Mouse (Mus musculus): ENCODE measurements around the gene Htt. TPM values are rescaled to one million over a fixed set of nuclear protein-coding genes. Genes with fewer than 3 reads are reported as not detected.

Gene Htt
- polyA plus RNA-seq, 1 experiment from 2014 or later: 13.2 TPM

DNA sequence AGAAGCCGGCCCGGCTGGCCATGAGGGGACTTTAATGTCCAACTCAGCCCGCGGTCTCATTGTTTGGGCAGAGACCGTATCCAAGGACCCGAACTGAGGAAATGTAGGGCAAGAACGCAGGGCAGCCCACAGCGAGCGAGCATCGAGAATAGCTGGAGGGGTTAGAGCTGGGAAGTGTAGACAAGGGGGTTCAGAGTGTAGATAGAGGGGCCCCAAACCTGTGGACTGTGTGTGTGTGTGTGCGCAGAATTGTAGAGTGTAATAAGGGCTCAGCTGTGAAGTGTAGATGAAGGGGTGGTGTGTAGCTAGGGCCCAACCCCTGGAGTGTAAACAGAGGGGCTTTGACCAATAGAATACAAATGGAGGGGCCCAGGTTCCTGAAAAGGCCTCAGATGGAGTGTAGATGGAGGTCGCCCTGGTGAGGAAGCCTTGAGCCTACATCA lies 188.2 kb downstream of the Htt start:
- Histone ChIP-seq H3K27ac (replicated peaks) (peak overlapping the region; percentile 99), H3K4me3 (peak overlapping the region; percentile 88), H3K4me1 (peaks cover 63% of the 10 kb centered on the region), H3K9me3 (replicated peaks) (peaks cover 12% of the 10 kb centered on the region; the same call in 1 of the 2 replicates), H3K36me3 (peaks cover 33% of the 10 kb centered on the region), H3K27me3 (ENCODE audit: low read depth, poor library complexity, severe bottlenecking) (no peaks in the 10 kb centered on the region)
- WGBS: 1% methylated on average over 12 of the region's 12 CpGs
- DNase-seq (ENCODE audit: low spot score): no peak

DNA sequence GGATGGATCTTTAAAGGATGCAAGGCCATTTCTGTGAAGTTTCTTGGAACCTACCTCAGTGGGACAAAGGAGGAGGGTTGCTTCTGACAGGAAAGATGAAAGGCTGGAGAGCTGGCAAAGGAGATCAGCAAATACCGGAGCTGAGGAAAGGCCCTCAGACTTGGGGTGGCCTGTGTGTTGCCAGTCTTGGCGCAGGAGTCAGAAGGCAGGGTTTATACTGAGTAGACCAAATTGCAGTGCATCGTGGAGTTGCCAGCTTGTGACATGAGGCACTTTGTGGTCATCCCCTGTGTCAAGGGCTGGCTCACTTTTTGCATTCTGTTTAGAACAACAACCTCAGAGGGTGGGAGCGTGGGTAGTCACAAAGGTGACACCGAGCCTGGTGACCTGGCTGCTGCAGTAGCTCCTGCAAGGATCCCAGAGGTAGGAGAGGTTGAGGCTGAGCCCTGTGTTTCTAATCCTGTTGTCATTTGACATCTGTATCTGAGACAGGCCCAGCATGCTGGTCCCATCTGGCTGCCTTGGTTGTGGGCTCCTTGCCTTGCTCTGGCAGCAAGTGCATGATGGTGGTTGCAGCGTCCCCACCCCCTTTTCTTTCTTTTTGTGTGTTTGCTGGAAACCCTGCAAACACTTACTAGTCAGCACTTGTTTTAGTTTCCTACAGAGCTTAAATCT lies 189.1 kb downstream of the Htt start:
- Histone ChIP-seq H3K27ac (replicated peaks) (peak overlapping the region; percentile 99), H3K36me3 (peaks cover 41% of the 10 kb centered on the region), H3K4me1 (peaks cover 63% of the 10 kb centered on the region), H3K9me3 (replicated peaks) (peaks cover 12% of the 10 kb centered on the region; the same call in 1 of the 2 replicates), H3K27me3 (ENCODE audit: low read depth, poor library complexity, severe bottlenecking) (no peaks in the 10 kb centered on the region), H3K4me3 (peak overlapping the region; percentile 88)
- no peak for DNase-seq (ENCODE audit: low spot score)
- 78% methylated on average over 6 of the region's 6 CpGs for WGBS

- Histone ChIP-seq H3K27me3 (ENCODE audit: low read depth, poor library complexity, severe bottlenecking) (no peaks in the 10 kb centered on the region), H3K36me3 (peaks cover 48% of the 10 kb centered on the region), H3K4me3 (peak overlapping the region; percentile 88), H3K9me3 (replicated peaks) (peaks cover 12% of the 10 kb centered on the region; the same call in 1 of the 2 replicates), H3K4me1 (peaks cover 70% of the 10 kb centered on the region), H3K27ac (replicated peaks) (peak overlapping the region; percentile 99)
- 94% methylated on average over 8 of the region's 8 CpGs for WGBS
- DNase-seq (ENCODE audit: low spot score): no peak
These were observed 189.8 kb downstream of the Htt start for GRCm38 (mm10) chr5:34951161-34951834.

DNA sequence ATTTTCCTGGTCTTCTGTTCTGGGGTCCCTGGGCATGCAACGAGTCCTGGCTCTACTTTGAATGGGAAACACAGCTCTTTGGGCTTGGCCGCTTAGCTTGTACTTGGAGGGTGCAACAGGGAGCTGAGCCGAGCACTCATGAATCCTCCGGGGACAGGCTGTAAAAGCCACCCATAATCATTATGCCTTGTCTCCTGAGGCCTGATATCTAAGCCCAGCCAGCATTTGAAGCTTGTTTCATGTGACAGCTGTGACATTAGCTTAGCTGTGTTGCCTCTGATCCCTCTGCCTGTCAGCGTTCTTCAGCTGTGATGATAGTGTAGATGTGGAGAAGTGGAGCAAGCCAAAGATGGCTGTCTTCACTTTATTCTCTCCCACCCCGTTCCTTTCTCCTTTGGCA lies 193.0 kb downstream of the Htt start:
- Histone ChIP-seq H3K36me3 (peaks cover 75% of the 10 kb centered on the region), H3K4me3 (peak overlapping the region; percentile 5; the same call in 1 of the 2 replicates), H3K27ac (replicated peaks) (peak overlapping the region; percentile 61), H3K9me3 (replicated peaks) (peaks cover 12% of the 10 kb centered on the region; the same call in 1 of the 2 replicates), H3K4me1 (peaks cover 69% of the 10 kb centered on the region), H3K27me3 (ENCODE audit: low read depth, poor library complexity, severe bottlenecking) (no peaks in the 10 kb centered on the region)
- DNase-seq (ENCODE audit: low spot score): no peak
- WGBS: 77% methylated on average over 6 of the region's 6 CpGs

GRCm38 (mm10) chr5:34955630-34956029 lies 194.1 kb downstream of the Htt start:
- no peaks in the 10 kb centered on the region for H3K27me3 ChIP-seq (ENCODE audit: low read depth, poor library complexity, severe bottlenecking)
- 76% methylated on average over 5 of the region's 5 CpGs for WGBS
- H3K4me1 ChIP-seq: peaks cover 69% of the 10 kb centered on the region
- H3K4me3 ChIP-seq: no peak overlapping the region
- no peak for DNase-seq (ENCODE audit: low spot score)
- peaks cover 75% of the 10 kb centered on the region for H3K36me3 ChIP-seq
- H3K9me3 ChIP-seq (replicated peaks): peaks cover 12% of the 10 kb centered on the region; the same call in 1 of the 2 replicates
- 0 out of 2 replicates have a peak overlapping the region, but pooled peaks have one; percentile 61 for H3K27ac ChIP-seq (replicated peaks)

DNA sequence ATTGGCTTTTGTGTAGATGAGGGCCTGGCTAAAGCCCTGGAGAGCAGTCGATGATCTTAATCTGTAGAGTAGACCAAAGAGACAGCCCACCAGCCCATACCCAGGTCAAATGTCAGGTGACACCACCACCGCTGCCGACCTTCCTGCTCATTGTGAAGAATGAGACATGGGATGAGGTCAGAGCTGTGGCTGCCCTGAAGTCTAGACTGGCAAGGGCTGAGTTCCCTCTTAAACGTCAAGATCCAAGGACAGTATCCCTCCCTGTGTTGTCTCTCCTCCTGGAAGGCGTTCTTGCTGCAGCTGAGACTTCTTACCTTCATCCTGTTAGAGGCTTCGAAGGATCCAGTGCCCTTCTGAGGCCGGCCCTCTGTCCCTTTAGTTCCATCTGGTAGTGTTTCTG lies 194.6 kb downstream of the Htt start:
- Histone ChIP-seq H3K4me3 (no peak overlapping the region), H3K27ac (replicated peaks) (peak overlapping the region; percentile 30; the same call in 1 of the 2 replicates), H3K36me3 (peaks cover 72% of the 10 kb centered on the region), H3K4me1 (peaks cover 66% of the 10 kb centered on the region), H3K9me3 (replicated peaks) (peaks cover 12% of the 10 kb centered on the region; the same call in 1 of the 2 replicates), H3K27me3 (ENCODE audit: low read depth, poor library complexity, severe bottlenecking) (no peaks in the 10 kb centered on the region)
- whole genome bisulfite sequencing: 81% methylated on average over 7 of the region's 7 CpGs
- no peak for DNase-seq (ENCODE audit: low spot score)

GRCm38 (mm10) chr5:34957015-34957414 lies 195.5 kb downstream of the Htt start:
- no peak for DNase-seq (ENCODE audit: low spot score)
- Histone ChIP-seq H3K4me1 (peaks cover 63% of the 10 kb centered on the region), H3K27ac (replicated peaks) (no peak overlapping the region), H3K9me3 (replicated peaks) (peaks cover 12% of the 10 kb centered on the region; the same call in 1 of the 2 replicates), H3K4me3 (no peak overlapping the region), H3K36me3 (peaks cover 72% of the 10 kb centered on the region), H3K27me3 (ENCODE audit: low read depth, poor library complexity, severe bottlenecking) (no peaks in the 10 kb centered on the region)
- WGBS: 89% methylated on average over 2 of the region's 2 CpGs

GRCm38 (mm10) chr5:34960021-34960420 lies 198.5 kb downstream of the Htt start:
- H3K4me1 ChIP-seq: peaks cover 42% of the 10 kb centered on the region
- WGBS: 88% methylated on average over 1 of the region's 1 CpGs
- H3K27ac ChIP-seq (replicated peaks): peak overlapping the region; percentile 69
- no peak overlapping the region for H3K4me3 ChIP-seq
- H3K36me3 ChIP-seq: peaks cover 63% of the 10 kb centered on the region
- no peaks in the 10 kb centered on the region for H3K9me3 ChIP-seq (replicated peaks)
- no peaks in the 10 kb centered on the region for H3K27me3 ChIP-seq (ENCODE audit: low read depth, poor library complexity, severe bottlenecking)
- DNase-seq (ENCODE audit: low spot score): no peak

MicroRNAs within 50 kb of the gene (microRNA counts, 519-probe panel; counts per million panel counts)
- not detected for microRNA mmu-miR-467g

Small RNAs within 50 kb of the gene (microRNA-seq; reads per million reads assigned to microRNA genes)
- gene Mir467g: not detected

Other genes starting within 250 kb of the Htt start
- gene Tnip2, start 247.7 kb upstream of the Htt start, polyA plus RNA-seq (2016; fragmentation: Nextera tagmentation; extraction: Ambion mirVana): 5.3 and 8.0 TPM in 2 replicates
- 6.4 and 10.3 TPM in 2 replicates for gene Sh3bp2, start 235.9 kb upstream of the Htt start, polyA plus RNA-seq (2016; fragmentation: Nextera tagmentation; extraction: Ambion mirVana)
- gene Add1, start 188.1 kb upstream of the Htt start, polyA plus RNA-seq (2016; fragmentation: Nextera tagmentation; extraction: Ambion mirVana): 166 and 195 TPM in 2 replicates
- 89.2 and 107 TPM in 2 replicates for gene Mfsd10, start 124.5 kb upstream of the Htt start, polyA plus RNA-seq (2016; fragmentation: Nextera tagmentation; extraction: Ambion mirVana)
- gene Nop14, start 101.6 kb upstream of the Htt start, polyA plus RNA-seq (2016; fragmentation: Nextera tagmentation; extraction: Ambion mirVana): 27.0 and 27.4 TPM in 2 replicates
- 1.3 and 1.8 TPM in 2 replicates for gene Grk4, start 101.4 kb upstream of the Htt start, polyA plus RNA-seq (2016; fragmentation: Nextera tagmentation; extraction: Ambion mirVana)
- 0.47 and 0.49 TPM in 2 replicates for gene Msantd1, start 146.3 kb downstream of the Htt start, polyA plus RNA-seq (2016; fragmentation: Nextera tagmentation; extraction: Ambion mirVana)
- gene Rgs12, start 187.7 kb downstream of the Htt start, polyA plus RNA-seq (2016; fragmentation: Nextera tagmentation; extraction: Ambion mirVana): 62.9 and 74.4 TPM in 2 replicates